Mouse (Mus musculus) cerebellum, adult 18-20 months (tissue): ENCODE results near the gene Dll1.

Experiments
- DNase-seq, 2 experiments: peaks; one replicate each; pipeline ENCODE4 v3.0.0; 2021

Gene Dll1

GRCm38 (mm10) chr17:15325976-15326842, 50.5 kb downstream of the Dll1 start:
- no peak for DNase-seq

GRCm38 (mm10) chr17:15323191-15323834, 53.4 kb downstream of the Dll1 start:
- DNase-seq = no peak
